8 mouse cellular contexts compared by ENCODE assay signal in genomic region chr9:120127538-120128251, GRCm38 (mm10). TPM values are rescaled to one million over a fixed set of nuclear protein-coding genes. Genes with fewer than 3 reads are reported as not detected.
DNase-seq lines count a peak whose midpoint lies in the region; ATAC-seq and TF ChIP-seq lines count a peak whose summit lies in the region.

Rpsa (plus strand) TSS chr9:120127689.

- H3K27ac ChIP-seq in forebrain, embryonic 16.5 days (ENCODE audit: low read length), result peak within 1 kb of the TSS; percentile 84
- H3K27ac ChIP-seq in layer of hippocampus, adult 2 months, result peak within 1 kb of the TSS; percentile 91
- H3K27ac ChIP-seq in lung, embryonic 14.5 days (ENCODE audit: low read depth), result peak within 1 kb of the TSS; percentile 93
- peak within 1 kb of the TSS; percentile 57 for H3K27ac ChIP-seq in olfactory bulb, adult 2 months (ENCODE audit: insufficient read depth, low read depth, low read length)
- H3K27ac ChIP-seq in thymus, adult 2 months (ENCODE audit: control insufficient read depth, insufficient read depth, low read length), result peak within 1 kb of the TSS; percentile 71; the same call in 1 of the 2 replicates

- H3K4me1 ChIP-seq in G1E (ENCODE audit: insufficient read depth, low read depth, low read length), result peaks cover 52% of the 10 kb centered on the region
- H3K4me1 ChIP-seq in forebrain, embryonic 16.5 days (replicated peaks; ENCODE audit: control insufficient read depth, insufficient read depth, low read length), result peaks cover 16% of the 10 kb centered on the region
- H3K4me1 ChIP-seq in lung, embryonic 14.5 days (ENCODE audit: insufficient read depth), result peaks cover 3% of the 10 kb centered on the region; the same call in 1 of the 2 replicates
- H3K4me1 ChIP-seq in olfactory bulb, adult 2 months (ENCODE audit: control insufficient read depth, insufficient read depth, low read length), result peaks cover 6% of the 10 kb centered on the region
- peaks cover 13% of the 10 kb centered on the region for H3K4me1 ChIP-seq in thymus, adult 2 months (replicated peaks; ENCODE audit: control insufficient read depth, insufficient read depth, low read length)

- H3K4me3 ChIP-seq in G1E (ENCODE audit: low read depth, low read length), result peak within 1 kb of the TSS; percentile 100
- peak within 1 kb of the TSS; percentile 100 for H3K4me3 ChIP-seq in forebrain, embryonic 16.5 days (replicated peaks; ENCODE audit: low read length)
- H3K4me3 ChIP-seq in layer of hippocampus, adult 2 months, result peak within 1 kb of the TSS; percentile 95
- peak within 1 kb of the TSS; percentile 100 for H3K4me3 ChIP-seq in lung, embryonic 14.5 days (ENCODE audit: low read depth, low read length)
- H3K4me3 ChIP-seq in olfactory bulb, adult 2 months (ENCODE audit: insufficient read depth, low read depth, low read length), result peak within 1 kb of the TSS; percentile 99
- H3K4me3 ChIP-seq in thymus, adult 2 months (ENCODE audit: control insufficient read depth, insufficient read depth, low read length), result peak within 1 kb of the TSS; percentile 86

- H3K9me3 ChIP-seq in G1E (replicated peaks), result no peaks in the 10 kb centered on the region
- H3K9me3 ChIP-seq in forebrain, embryonic 16.5 days (ENCODE audit: control insufficient read depth, low read length), result no peaks in the 10 kb centered on the region
- no peaks in the 10 kb centered on the region for H3K9me3 ChIP-seq in lung, embryonic 14.5 days (ENCODE audit: low read depth, low read length)

- no peaks in the 10 kb centered on the region for H3K27me3 ChIP-seq in G1E (ENCODE audit: insufficient read depth, low read length)
- no peaks in the 10 kb centered on the region for H3K27me3 ChIP-seq in forebrain, embryonic 16.5 days (replicated peaks; ENCODE audit: control insufficient read depth, insufficient read depth, low read length)
- no peaks in the 10 kb centered on the region for H3K27me3 ChIP-seq in lung, embryonic 14.5 days (ENCODE audit: insufficient read depth, low read length)
- no peaks in the 10 kb centered on the region for H3K27me3 ChIP-seq in thymus, adult 2 months (ENCODE audit: control insufficient read depth, insufficient read depth, low read length)

- under 1% methylated on average over 69 of the region's 72 CpGs for WGBS in forebrain, embryonic 16.5 days
- WGBS in lung, embryonic 14.5 days, result under 1% methylated on average over 72 of the region's 72 CpGs
- under 1% methylated on average over 71 of the region's 72 CpGs for WGBS in olfactory bulb, adult 2 months
- WGBS in thymus, adult 2 months, result 0% methylated on average over 72 of the region's 72 CpGs

- peak within 1 kb of the TSS; percentile 93 for H3K4me2 ChIP-seq in forebrain, embryonic 16.5 days (ENCODE audit: low read length)
- peak within 1 kb of the TSS; percentile 93 for H3K4me2 ChIP-seq in lung, embryonic 14.5 days

- ATAC-seq in G1E (ENCODE audit: extremely low read depth, insufficient number of reproducible peaks, low FRiP score, poor library complexity, severe bottlenecking), result peak; percentile 81
- ATAC-seq in forebrain, embryonic 16.5 days, result peak; percentile 98
- peak; percentile 96 for ATAC-seq in lung, embryonic 14.5 days (ENCODE audit: insufficient read depth)

- TF ChIP-seq POLR2A in olfactory bulb, adult 2 months (IDR thresholded peaks at IDR 0.05; ENCODE audit: insufficient read depth, low read depth, low read length), result peak; percentile 96
- peak; percentile 96 for TF ChIP-seq POLR2A in thymus, adult 2 months (IDR thresholded peaks at IDR 0.05; ENCODE audit: control insufficient read depth, extremely low read depth, insufficient read depth, low read length, poor library complexity)

- peak; percentile 94 for DNase-seq in G1E (ENCODE audit: low spot score)
- DNase-seq in cerebellum, adult 18-20 months, result peak; percentile 97
- peak; percentile 94 to 95 for DNase-seq in heart, postnatal 36 days
- DNase-seq in layer of hippocampus, adult 2 months (ENCODE audit: low spot score in 2 of 2), result peak; percentile 95 to 98
- DNase-seq in lung, embryonic 14.5 days, result peak; percentile 99
- peak; percentile 95 for DNase-seq in thymus, adult 2 months

- peaks cover 76% of the 10 kb centered on the region for H3K36me3 ChIP-seq in G1E (replicated peaks)
- peaks cover 24% of the 10 kb centered on the region for H3K36me3 ChIP-seq in forebrain, embryonic 16.5 days (ENCODE audit: control insufficient read depth, insufficient read depth)
- H3K36me3 ChIP-seq in lung, embryonic 14.5 days (ENCODE audit: insufficient read depth), result peaks cover 56% of the 10 kb centered on the region
- H3K36me3 ChIP-seq in thymus, adult 2 months (ENCODE audit: control insufficient read depth, insufficient read depth, low read length), result peaks cover 45% of the 10 kb centered on the region

- intact Hi-C loops in heart, postnatal 36 days (cut with DNase I), result no loop called here

- peak within 1 kb of the TSS; percentile 96 for H3K9ac ChIP-seq in forebrain, embryonic 16.5 days (replicated peaks; ENCODE audit: low read depth, low read length)
- peak within 1 kb of the TSS; percentile 100 for H3K9ac ChIP-seq in lung, embryonic 14.5 days

- TF ChIP-seq CTCF in G1E (IDR thresholded peaks at IDR 0.05; ENCODE audit: low read depth, low read length), result no peak
- TF ChIP-seq CTCF in layer of hippocampus, adult 2 months (conservative IDR thresholded peaks at IDR 0.05), result no peak
- TF ChIP-seq CTCF in lung, embryonic 14.5 days (IDR thresholded peaks at IDR 0.05; ENCODE audit: low read depth), result no peak
- no peak for TF ChIP-seq CTCF in olfactory bulb, adult 2 months (IDR thresholded peaks at IDR 0.05; ENCODE audit: insufficient read depth, low read depth, low read length)
- peak; percentile 21; the same call in 1 of the 2 replicates for TF ChIP-seq CTCF in thymus, adult 2 months (IDR thresholded peaks at IDR 0.05; ENCODE audit: borderline replicate concordance, control insufficient read depth, extremely low read depth, insufficient read depth, low read length, poor library complexity)

RNA-seq across cellular contexts. Expression of gene Rpsa, which starts in this region (rescaled TPM):
- total RNA-seq in G1E (2014; fragmentation: Nextera tagmentation), result 4,941 and 5,512 TPM in 2 replicates
- total RNA-seq in G1E (2017), result 6,009 and 6,679 TPM in 2 replicates
- 3,654 and 17,705 TPM in 2 replicates for polyA plus RNA-seq in G1E (2012)
- 953 and 1,017 TPM in 2 replicates for polyA plus RNA-seq in forebrain, embryonic 16.5 days (2015; fragmentation: Nextera tagmentation; extraction: Ambion mirVana)
- 100 to 1,000 TPM; 494 to 510 TPM for total RNA-seq in heart, postnatal 36 days (2021)
- total RNA-seq in layer of hippocampus, adult 2 months (2021), result 100 to 1,000 TPM; 440 to 441 TPM
- 2,022 and 2,170 TPM in 2 replicates for polyA plus RNA-seq in lung, embryonic 14.5 days (2014; fragmentation: Nextera tagmentation; extraction: Ambion mirVana)
- 1,091 TPM in 1 of 2 replicates, not detected in the other for polyA plus RNA-seq in olfactory bulb, adult 2 months (2012; ENCODE audit: insufficient read depth, insufficient read length, low replicate concordance, missing spikeins)
- 5,416 and 5,545 TPM in 2 replicates for polyA plus RNA-seq in thymus, adult 2 months (2012; rRNA removed)

Comparison
In these comparisons a context has a peak if more than half of its experiments do, and no peak if none do; other contexts are left out.
1. Peak in every context shown above with its lines: DNase-seq, ATAC-seq, H3K4me3 ChIP-seq and H3K27ac ChIP-seq.
2. RNA of gene Rpsa (total RNA-seq): 4,941 to 6,679 TPM in G1E; 494 to 510 TPM in heart, postnatal 36 days and 440 to 441 TPM in layer of hippocampus, adult 2 months; every median in the first group is over 4 times any median in the second.